ENCODE assay signal across 14 mouse cellular contexts in the genomic region with DNA sequence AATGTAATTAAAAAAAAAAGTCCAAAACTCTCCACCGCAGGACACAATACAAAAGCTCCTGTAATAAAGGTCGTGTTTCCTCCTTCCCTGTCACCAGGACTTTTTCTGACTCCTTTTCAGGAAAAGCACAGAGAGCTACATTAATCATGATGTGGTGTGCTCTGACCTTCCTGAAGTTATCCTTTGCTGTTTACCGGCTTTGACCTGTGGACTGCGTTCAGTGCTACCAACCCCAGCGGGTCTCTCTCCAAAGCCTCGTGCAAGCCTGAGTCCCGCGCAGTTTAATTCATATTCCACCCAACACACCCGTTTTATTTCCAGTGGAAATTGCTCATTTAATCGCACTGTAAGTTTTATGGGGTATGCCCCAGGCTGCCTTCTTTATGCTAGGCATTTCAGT. TPM values are rescaled to one million over a fixed set of nuclear protein-coding genes. Genes with fewer than 3 reads are reported as not detected.
DNase-seq lines count a peak whose midpoint lies in the region; ATAC-seq and TF ChIP-seq lines count a peak whose summit lies in the region.
"Had no signal": no experiment of that assay in that cellular context is flagged by ENCODE, and none has a peak within 500 bp of the region (broad histone marks: within the 10 kb centered on the region; RNA-seq: fewer than 3 reads in every experiment).

No protein-coding gene starts in this region.

- ATAC-seq in liver, embryonic 16.5 days (ENCODE audit: low read depth): 0 out of 2 replicates have a peak, but pooled peaks have one; percentile 30
- ATAC-seq in liver, embryonic 12.5 days: no peak
- ATAC-seq in hindbrain, embryonic 14.5 days (ENCODE audit: low FRiP score): no peak
- ATAC-seq: inflammation-experienced regulatory T-cells, adult 6 months had no signal

- H3K27me3 ChIP-seq in liver, embryonic 16.5 days (ENCODE audit: control insufficient read depth, insufficient read depth, low read depth, low read length): peaks cover 43% of the 10 kb centered on the region
- H3K27me3 ChIP-seq in liver, embryonic 12.5 days (replicated peaks): peaks cover 61% of the 10 kb centered on the region
- no peaks in the 10 kb centered on the region for H3K27me3 ChIP-seq in kidney, adult 2 months (replicated peaks; ENCODE audit: control insufficient read depth, insufficient read depth, low read length)
- peaks cover 15% of the 10 kb centered on the region for H3K27me3 ChIP-seq in hindbrain, embryonic 14.5 days (ENCODE audit: control insufficient read depth, insufficient read depth, low read length)
- H3K27me3 ChIP-seq: CH12.LX; megakaryocyte, embryonic 14.5 days had no signal

- peak; percentile 73 for DNase-seq in kidney, adult 2 months
- peak; percentile 53 for DNase-seq in kidney, postnatal 14 days
- DNase-seq in hindbrain, embryonic 14.5 days (ENCODE audit: low spot score): no peak
- no peak for DNase-seq in left cerebral cortex, adult 8-10 months (ENCODE audit: low spot score in 2 of 2)
- DNase-seq: cerebellum, adult 11-12 months; lung, embryonic 14.5 days; right cerebral cortex, postnatal 4 days had no signal

- no peaks in the 10 kb centered on the region for H3K36me3 ChIP-seq in liver, embryonic 16.5 days (ENCODE audit: control insufficient read depth, insufficient read depth)
- H3K36me3 ChIP-seq in liver, embryonic 12.5 days: no peaks in the 10 kb centered on the region
- no peaks in the 10 kb centered on the region for H3K36me3 ChIP-seq in kidney, adult 2 months (ENCODE audit: control insufficient read depth, insufficient read depth, low read length)
- no peaks in the 10 kb centered on the region for H3K36me3 ChIP-seq in macrophage (ENCODE audit: inconsistent target)
- no peaks in the 10 kb centered on the region for H3K36me3 ChIP-seq in hindbrain, embryonic 14.5 days (replicated peaks; ENCODE audit: control insufficient read depth, insufficient read depth)
- H3K36me3 ChIP-seq: embryonic facial prominence, embryonic 12.5 days had no signal

- H3K4me3 ChIP-seq in liver, embryonic 16.5 days (ENCODE audit: low read depth, low read length): no peak overlapping the region
- H3K4me3 ChIP-seq in liver, embryonic 12.5 days: no peak overlapping the region
- no peak overlapping the region for H3K4me3 ChIP-seq in kidney, adult 2 months (ENCODE audit: insufficient read depth, low read depth, low read length)
- no peak overlapping the region for H3K4me3 ChIP-seq in macrophage (ENCODE audit: inconsistent target)
- no peak overlapping the region for H3K4me3 ChIP-seq in hindbrain, embryonic 14.5 days (replicated peaks; ENCODE audit: low read length)
- H3K4me3 ChIP-seq: embryonic facial prominence, embryonic 12.5 days; megakaryocyte, embryonic 14.5 days had no signal

- H3K9me3 ChIP-seq in liver, embryonic 16.5 days (replicated peaks; ENCODE audit: control insufficient read depth, low read length): no peaks in the 10 kb centered on the region
- H3K9me3 ChIP-seq in liver, embryonic 12.5 days (replicated peaks): no peaks in the 10 kb centered on the region
- no peaks in the 10 kb centered on the region for H3K9me3 ChIP-seq in hindbrain, embryonic 14.5 days (ENCODE audit: control insufficient read depth, low read length)

- peaks cover 8% of the 10 kb centered on the region for H3K4me1 ChIP-seq in liver, embryonic 16.5 days (ENCODE audit: control insufficient read depth, low read depth, low read length)
- peaks cover 12% of the 10 kb centered on the region for H3K4me1 ChIP-seq in liver, embryonic 12.5 days
- H3K4me1 ChIP-seq in kidney, adult 2 months (ENCODE audit: control insufficient read depth, insufficient read depth, low read length): peaks cover 10% of the 10 kb centered on the region; the same call in 1 of the 2 replicates
- peaks cover 5% of the 10 kb centered on the region for H3K4me1 ChIP-seq in hindbrain, embryonic 14.5 days (replicated peaks; ENCODE audit: control insufficient read depth, insufficient read depth, low read length)

- 28% methylated on average over 10 of the region's 10 CpGs for WGBS in liver, embryonic 16.5 days (ENCODE audit: insufficient replicate concordance)
- WGBS in liver, embryonic 12.5 days (ENCODE audit: insufficient replicate concordance): 59% methylated on average over 10 of the region's 10 CpGs
- WGBS in kidney, adult 2 months: 22% methylated on average over 10 of the region's 10 CpGs
- WGBS in macrophage (ENCODE audit: missing documents): 56% methylated on average over 9 of the region's 10 CpGs
- WGBS in hindbrain, embryonic 14.5 days: 65% methylated on average over 10 of the region's 10 CpGs

- TF ChIP-seq CTCF in kidney, adult 2 months (conservative IDR thresholded peaks at IDR 0.05; ENCODE audit: insufficient read depth, insufficient read length, low read depth, low read length): no peak

- no peak overlapping the region for H3K4me2 ChIP-seq in liver, embryonic 16.5 days (ENCODE audit: low read depth, low read length)
- no peak overlapping the region for H3K4me2 ChIP-seq in liver, embryonic 12.5 days
- H3K4me2 ChIP-seq in hindbrain, embryonic 14.5 days (replicated peaks): no peak overlapping the region
- H3K4me2 ChIP-seq: embryonic facial prominence, embryonic 12.5 days had no signal

- no peak for TF ChIP-seq POLR2A in kidney, adult 2 months (IDR thresholded peaks at IDR 0.05; ENCODE audit: low read depth, low read length)

- H3K27ac ChIP-seq in liver, embryonic 16.5 days (ENCODE audit: low read length): no peak overlapping the region
- no peak overlapping the region for H3K27ac ChIP-seq in liver, embryonic 12.5 days
- H3K27ac ChIP-seq in kidney, adult 2 months (ENCODE audit: insufficient read depth, low read depth, low read length): peak overlapping the region; percentile 37
- peak overlapping the region; percentile 32; the same call in 1 of the 2 replicates for H3K27ac ChIP-seq in macrophage
- H3K27ac ChIP-seq in hindbrain, embryonic 14.5 days: no peak overlapping the region
- H3K27ac ChIP-seq: embryonic facial prominence, embryonic 12.5 days had no signal

- H3K9ac ChIP-seq in liver, embryonic 16.5 days (ENCODE audit: low read depth, low read length): no peak overlapping the region
- H3K9ac ChIP-seq in liver, embryonic 12.5 days: no peak overlapping the region
- no peak overlapping the region for H3K9ac ChIP-seq in hindbrain, embryonic 14.5 days
- H3K9ac ChIP-seq: embryonic facial prominence, embryonic 12.5 days; lung, embryonic 14.5 days had no signal

- H3K79me2 ChIP-seq in macrophage (ENCODE audit: inconsistent target): no peaks in the 10 kb centered on the region; the same call in 1 of the 2 replicates

RNA-seq across cellular contexts. Expression of gene Hnrnpa3, which starts 51.1 kb away (rescaled TPM):
- 94.3 and 105 TPM in 2 replicates for polyA plus RNA-seq in liver, embryonic 16.5 days (2015; fragmentation: Nextera tagmentation; extraction: Ambion mirVana)
- 199 and 204 TPM in 2 replicates for polyA plus RNA-seq in liver, embryonic 12.5 days (2016; fragmentation: Nextera tagmentation; extraction: Ambion mirVana)
- 16.2 and 34.0 TPM in 2 replicates for polyA plus RNA-seq in kidney, adult 2 months (2012; rRNA removed)
- total RNA-seq in macrophage (2018; cell fraction: chromatin; rRNA removed): 100 to 1,000 TPM; 404 to 869 (median 663) TPM
- 100 to 1,000 TPM; 291 to 595 (median 415) TPM for total RNA-seq in macrophage (2018; cell fraction: cytosol; rRNA removed)
- total RNA-seq in macrophage (2018; cell fraction: nucleus; rRNA removed): 100 to 1,000 TPM; 332 to 659 (median 518) TPM
- polyA plus RNA-seq in macrophage (2018): 346 to 1,286 TPM (median 601 TPM) in 3 replicates
- polyA plus RNA-seq in hindbrain, embryonic 14.5 days (2014; fragmentation: Nextera tagmentation; extraction: Ambion mirVana): 135 and 140 TPM in 2 replicates
- 100 to 1,000 TPM; 254 to 299 (median 281) TPM for total RNA-seq in left cerebral cortex, adult 8-10 months (2022)

Comparison
In these comparisons a context has a peak if more than half of its experiments do, and no peak if none do; other contexts are left out.
1. H3K27ac ChIP-seq: peak in kidney, adult 2 months (single experiment) and macrophage (single experiment); none in liver, embryonic 16.5 days (single experiment), liver, embryonic 12.5 days (single experiment) and hindbrain, embryonic 14.5 days (single experiment).
2. DNase-seq: peak in kidney, adult 2 months (single experiment) and kidney, postnatal 14 days (single experiment); none in hindbrain, embryonic 14.5 days (single experiment) and left cerebral cortex, adult 8-10 months (0 of 2).